Mouse (Mus musculus) brain, embryonic 14.5 days (tissue): ENCODE data around the gene Pdia4. TPM values are rescaled to one million over a fixed set of nuclear protein-coding genes. Genes with fewer than 3 reads are reported as not detected.
"Not testable (repeated sequence)": the region's sequence is repeated elsewhere in the genome, so short reads cannot be mapped to it uniquely, and the experiment has no call there.

ENCODE experiments used
- DNase-seq: peaks from one replicate; pipeline ENCODE4 v3.0.0-alpha.2; 2011; ENCODE audit warnings: low read depth
- CTCF ChIP-seq: fragments of 200-500 bp; IDR thresholded peaks from 2 replicates; pipeline ENCODE4 v1.5.1; 2012; ENCODE audit warnings: inconsistent platforms, mild to moderate bottlenecking, moderate library complexity, borderline replicate concordance; ENCODE audit not compliant: insufficient read depth, insufficient read length; ENCODE audit errors: extremely low read depth
- POLR2A ChIP-seq: fragments of 200-500 bp; IDR thresholded peaks from 2 replicates; pipeline ENCODE4 v1.6.1; 2012; ENCODE audit warnings: mild to moderate bottlenecking, inconsistent platforms, borderline replicate concordance; ENCODE audit not compliant: poor library complexity, insufficient read depth, insufficient read length, severe bottlenecking; ENCODE audit errors: extremely low read depth
- polyA plus RNA-seq: library from polyadenylated mRNA; depleted of rRNA; stranded (reverse); fragments of >200 nt; gene quantifications from 2 replicates; pipeline ENCODE4 v1.2.3, GENCODE M21; 2012; rRNA removed

Pdia4 gene
- polyA plus RNA-seq: 52.6 and 75.7 TPM in 2 replicates

DNA sequence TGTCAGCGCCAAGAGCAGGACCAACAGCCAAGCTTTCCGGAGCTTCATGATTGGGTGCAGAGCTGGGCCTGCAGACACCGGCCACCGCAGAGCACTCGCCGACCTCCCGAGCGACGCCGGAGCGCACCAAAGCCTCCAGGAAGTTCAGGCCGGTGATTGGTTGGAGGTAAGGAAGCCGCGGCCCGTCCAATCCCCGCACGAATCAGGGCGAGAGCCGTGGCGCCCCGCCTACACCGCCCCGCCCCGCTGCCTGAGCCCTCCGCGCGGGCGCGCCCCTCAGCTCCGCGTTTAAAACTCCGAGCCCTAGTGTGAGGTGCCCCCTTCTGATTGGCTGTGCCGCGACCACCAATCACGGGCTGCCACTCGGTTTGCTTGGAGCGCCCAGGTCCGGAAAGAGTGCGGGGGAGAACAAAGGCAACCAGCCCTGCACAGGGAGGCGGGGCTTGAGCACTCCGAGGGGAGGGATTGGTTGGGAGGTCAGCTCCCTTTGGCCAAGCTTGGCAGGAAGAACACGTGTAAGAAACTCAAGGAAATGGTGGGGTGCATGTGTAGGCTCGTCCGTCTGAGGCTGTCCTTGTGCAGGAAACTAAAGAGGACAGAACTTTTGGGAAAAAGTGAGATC is at the start of gene Pdia4:
Gene Pdia4 (minus strand): TSS at position 174 of the 622 bp plus-strand sequence.
- TF ChIP-seq CTCF (no peak), POLR2A (peak; percentile 89; the same call in 1 of the 2 replicates)
- DNase-seq: peak; percentile 100

DNA sequence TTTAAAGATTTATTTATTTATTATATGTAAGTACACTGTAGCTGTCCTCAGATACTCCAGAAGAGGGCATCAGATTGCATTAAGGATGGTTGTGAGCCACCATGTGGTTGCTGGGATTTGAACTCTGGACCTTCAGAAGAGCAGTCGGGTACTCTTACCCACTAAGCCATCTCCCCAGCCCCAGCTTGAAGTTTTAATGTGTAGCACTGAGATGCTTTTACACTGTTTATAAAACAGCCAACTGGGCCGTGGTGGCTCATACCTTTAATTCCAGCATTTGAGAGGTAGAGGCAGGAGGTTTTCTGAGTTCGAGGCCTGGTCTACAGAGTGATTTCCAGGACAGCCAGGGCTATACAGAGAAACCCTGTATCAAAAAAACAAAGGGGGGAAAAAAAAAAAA is 44.5 kb upstream of the Pdia4 start:
- DNase-seq: not testable (repeated sequence)

DNA sequence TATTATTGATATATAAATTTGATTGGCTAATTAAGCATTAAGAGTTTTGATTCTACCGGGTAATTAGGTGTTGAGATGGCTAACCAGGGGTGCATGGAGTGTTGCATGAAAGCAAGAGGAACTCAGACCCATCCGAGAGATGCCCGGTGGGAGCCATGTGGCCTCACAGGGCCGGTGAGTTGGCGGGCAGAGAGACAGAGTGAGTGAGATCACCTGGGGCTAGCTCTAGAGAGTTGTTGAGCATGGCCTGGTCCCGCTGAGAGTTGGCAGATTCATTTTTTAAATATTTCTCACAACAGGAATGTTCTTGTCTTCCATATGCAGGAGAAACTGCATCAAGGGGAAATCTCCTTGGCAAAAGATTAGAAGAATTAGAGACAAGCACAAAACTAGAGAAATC is 44.0 kb upstream of the Pdia4 start:
- no peak for TF ChIP-seq CTCF
- no peak for TF ChIP-seq POLR2A

DNA sequence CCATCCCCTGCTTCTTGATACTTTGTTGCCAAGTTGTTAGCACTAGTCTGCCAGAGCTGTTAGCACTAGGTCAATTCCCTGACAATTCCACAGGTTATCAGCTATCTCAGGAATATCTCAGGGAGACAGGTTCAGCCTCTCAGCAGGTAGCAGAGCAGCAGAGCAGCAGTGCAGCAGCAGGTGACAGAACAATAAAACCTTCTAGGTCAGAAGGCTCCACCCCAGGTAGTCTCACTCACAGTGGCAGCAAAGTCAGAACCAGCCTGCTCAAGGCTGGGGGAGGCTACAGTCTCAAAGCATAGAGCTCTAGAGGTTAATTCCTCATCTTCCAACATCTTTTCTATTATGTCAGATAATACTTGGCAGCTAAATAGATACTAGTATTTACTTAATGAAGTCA is 32.5 kb upstream of the Pdia4 start:
- DNase-seq: no peak

More for the DNA sequence above, 44.0 kb upstream of the Pdia4 start:
- no peak for DNase-seq

DNA sequence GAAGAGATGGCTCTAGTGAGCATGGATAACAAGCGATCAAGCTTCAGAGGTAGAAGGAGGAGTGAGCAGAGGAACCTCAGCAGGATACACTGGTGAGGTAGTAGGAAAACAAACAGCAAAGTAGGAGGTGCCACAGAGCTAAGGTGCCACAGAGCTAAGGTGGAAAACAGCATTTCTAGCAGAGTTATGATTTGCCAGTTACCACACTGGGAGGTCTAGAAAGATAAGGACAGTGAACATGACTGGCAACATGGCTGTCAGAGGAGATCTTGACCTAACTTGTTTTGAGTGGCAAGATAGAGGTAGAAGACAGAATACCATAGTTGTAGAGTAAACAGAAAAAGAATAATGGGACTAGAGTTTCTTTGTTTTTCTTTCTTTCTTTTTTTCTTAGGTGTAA is 29.1 kb upstream of the Pdia4 start:
- TF ChIP-seq CTCF (no peak), POLR2A (no peak)
- no peak for DNase-seq

More for the DNA sequence above, 32.5 kb upstream of the Pdia4 start:
- TF ChIP-seq POLR2A (no peak), CTCF (no peak)

DNA sequence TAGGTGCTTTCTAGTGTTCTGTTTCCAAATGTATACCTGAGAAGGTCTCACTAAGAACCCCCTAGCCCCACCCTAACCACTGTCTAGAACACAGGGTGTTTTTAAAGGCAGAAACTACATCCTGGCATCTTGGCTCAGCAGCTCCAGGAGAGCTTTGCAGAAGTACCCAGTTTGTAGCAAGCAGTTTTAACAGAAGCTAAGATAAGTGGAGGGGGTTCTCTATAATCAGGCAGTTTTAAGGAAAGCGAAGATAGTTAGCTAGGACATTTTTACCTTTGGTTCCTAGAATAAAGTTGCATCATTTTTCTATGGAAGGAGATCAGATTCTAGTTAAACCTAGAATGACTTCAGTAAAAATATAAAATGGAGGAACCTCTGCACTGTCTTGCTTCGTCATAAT is 28.6 kb upstream of the Pdia4 start:
- DNase-seq: no peak
- TF ChIP-seq CTCF: no peak
- TF ChIP-seq POLR2A: no peak

DNA sequence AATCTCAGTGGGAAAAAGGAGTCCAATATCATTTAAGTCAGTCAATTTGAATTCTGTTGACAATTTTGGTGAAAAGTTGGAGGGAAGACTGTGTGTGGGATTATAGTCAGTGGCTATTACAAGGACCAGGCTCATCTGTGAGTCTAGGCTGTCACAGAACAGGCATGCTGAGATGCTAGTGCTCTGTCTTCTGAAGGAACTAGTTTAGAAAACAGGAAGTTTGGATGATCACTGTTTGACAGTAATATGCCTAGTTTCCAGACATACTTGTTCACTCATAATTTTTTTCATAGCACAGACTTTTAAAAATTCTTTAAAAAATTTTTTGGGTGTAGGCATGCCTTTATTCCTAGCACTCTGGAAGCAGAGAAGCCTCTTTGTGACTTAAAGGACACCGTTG is 27.8 kb upstream of the Pdia4 start:
- no peak for DNase-seq
- TF ChIP-seq POLR2A (no peak), CTCF (no peak)

DNA sequence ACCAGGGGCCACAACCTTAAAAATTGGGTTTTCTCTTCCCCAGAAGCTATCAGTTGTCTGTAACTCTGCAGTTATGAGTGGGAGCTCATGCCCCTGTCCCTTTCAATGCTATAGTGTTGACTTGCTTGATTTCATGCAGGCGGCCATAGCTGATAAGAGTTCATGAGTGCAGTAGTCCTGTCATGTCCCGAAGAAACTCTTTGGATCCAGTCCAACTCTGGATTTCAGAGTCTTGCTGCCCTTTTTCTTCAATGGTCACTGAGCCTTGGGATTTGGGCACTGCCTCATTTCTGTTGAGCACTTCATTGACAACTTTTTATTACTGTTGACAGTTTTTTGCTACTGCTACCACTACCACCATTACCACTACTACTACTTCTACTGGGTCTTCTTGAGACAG is 24.4 kb upstream of the Pdia4 start:
- TF ChIP-seq CTCF (no peak), POLR2A (no peak)

DNA sequence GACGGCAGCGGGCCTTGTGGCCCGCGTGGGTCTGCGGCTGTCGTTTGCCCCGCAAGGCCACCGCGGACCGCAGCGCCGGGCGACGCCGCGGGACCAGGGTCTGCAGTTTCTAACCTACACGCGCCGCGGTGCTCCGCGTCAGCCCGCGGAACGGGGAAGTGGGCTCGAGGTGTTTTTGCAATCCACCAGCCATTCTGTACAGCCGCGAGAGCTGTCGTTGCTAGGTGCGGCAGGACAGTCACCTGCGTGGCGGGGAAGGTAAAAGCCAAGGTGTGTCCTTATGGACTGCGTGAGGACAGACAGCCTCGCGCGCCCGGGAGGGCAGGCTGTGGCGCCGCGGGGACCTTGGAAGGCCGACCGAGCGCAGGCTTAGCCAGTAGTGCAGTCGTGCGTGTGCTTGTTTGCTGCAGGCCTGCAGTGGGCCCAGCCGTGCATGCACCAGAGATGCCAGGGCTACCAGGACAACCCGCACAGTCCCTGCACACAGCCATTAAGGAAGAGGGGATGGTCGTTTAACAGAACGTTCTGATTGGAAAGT is 22.8 kb upstream of the Pdia4 start:
- no peak for TF ChIP-seq CTCF
- TF ChIP-seq POLR2A: no peak

More for the DNA sequence above, 24.4 kb upstream of the Pdia4 start:
- DNase-seq: no peak

DNA sequence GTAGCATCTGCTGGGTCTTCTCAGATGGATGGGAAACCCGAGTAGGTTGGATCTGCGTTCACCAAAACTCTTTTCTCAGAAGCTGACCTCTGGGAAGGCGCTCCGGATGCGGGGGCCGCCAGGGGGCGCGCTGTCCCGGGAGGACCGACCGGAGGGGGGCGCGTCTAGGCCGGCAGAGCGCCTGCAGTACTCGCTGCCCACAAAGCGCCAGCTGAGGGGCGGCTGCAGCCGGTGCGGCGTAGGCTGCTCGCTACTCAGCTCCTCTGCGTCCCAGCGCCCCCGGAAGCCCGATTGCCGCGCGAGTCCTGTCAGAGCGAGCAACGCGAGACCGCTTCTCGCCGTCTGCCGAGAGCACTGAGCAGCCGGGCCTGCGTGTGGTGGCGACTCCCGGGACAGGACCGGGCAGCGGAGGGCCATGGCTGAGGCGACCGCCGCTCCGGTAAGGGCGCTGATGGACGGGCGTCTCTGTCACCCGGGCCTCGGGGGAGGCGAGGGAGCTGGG is 22.3 kb upstream of the Pdia4 start, which contains the start of gene Zfp398:
Gene Zfp398 (plus strand): TSS at position 180 of the 502 bp plus-strand sequence.
- DNase-seq: peak; percentile 98
- peak; percentile 93 for TF ChIP-seq CTCF
- TF ChIP-seq POLR2A: peak; percentile 83

More for the DNA sequence above, 22.8 kb upstream of the Pdia4 start:
- peak; percentile 87 for DNase-seq

DNA sequence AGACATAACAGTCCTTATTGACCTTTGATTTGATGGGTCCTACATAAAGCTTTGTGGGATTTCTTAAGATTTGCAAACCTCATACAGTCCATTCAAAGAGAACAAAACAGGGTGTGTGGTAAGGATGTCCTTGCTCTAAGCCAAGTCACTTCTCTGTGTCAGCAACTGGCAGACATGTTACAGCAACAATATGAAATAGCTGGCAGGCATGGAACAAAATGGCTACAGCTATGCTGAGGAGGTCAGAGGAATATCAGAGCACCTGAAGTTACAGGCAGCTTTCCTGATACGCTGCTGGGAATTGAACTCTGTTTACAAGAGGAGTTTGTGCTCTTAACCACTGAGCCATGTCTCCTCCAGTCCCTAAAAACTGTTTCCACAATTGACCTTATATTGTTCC is 19.0 kb upstream of the Pdia4 start:
- TF ChIP-seq POLR2A (no peak), CTCF (no peak)
- no peak for DNase-seq
